ENCODE assay signal across 8 mouse cellular contexts in genomic region chr13:48877805-48878204, GRCm38 (mm10). TPM values are rescaled to one million over a fixed set of nuclear protein-coding genes. Genes with fewer than 3 reads are reported as not detected.
DNase-seq lines count a peak whose midpoint lies in the region; ATAC-seq and TF ChIP-seq lines count a peak whose summit lies in the region.

No protein-coding gene starts in this region.

- H3K36me3 ChIP-seq in ES-E14 (ENCODE audit: control insufficient read depth, insufficient read depth, low read length, poor library complexity, severe bottlenecking), result peaks cover 9% of the 10 kb centered on the region; the same call in 1 of the 2 replicates
- peaks cover 53% of the 10 kb centered on the region for H3K36me3 ChIP-seq in hindbrain, embryonic 10.5 days
- peaks cover 24% of the 10 kb centered on the region for H3K36me3 ChIP-seq in liver, embryonic 15.5 days (replicated peaks)

- H3K27ac ChIP-seq in gastrocnemius, adult 2 months, result peak overlapping the region; percentile 93
- H3K27ac ChIP-seq in ES-E14 (ENCODE audit: insufficient read depth, low read depth, low read length, poor library complexity, severe bottlenecking), result no peak overlapping the region
- peak overlapping the region; percentile 95 for H3K27ac ChIP-seq in hindbrain, embryonic 10.5 days
- H3K27ac ChIP-seq in liver, embryonic 15.5 days (replicated peaks), result peak overlapping the region; percentile 82; the same call in 1 of the 2 replicates

- H3K9me3 ChIP-seq in ES-E14 (ENCODE audit: control insufficient read depth, insufficient read depth, low read depth, low read length), result no peaks in the 10 kb centered on the region
- H3K9me3 ChIP-seq in hindbrain, embryonic 10.5 days, result no peaks in the 10 kb centered on the region
- no peaks in the 10 kb centered on the region for H3K9me3 ChIP-seq in liver, embryonic 15.5 days (replicated peaks)

- no peaks in the 10 kb centered on the region for H3K27me3 ChIP-seq in hindbrain, embryonic 10.5 days (ENCODE audit: insufficient read depth, poor library complexity, severe bottlenecking)
- H3K27me3 ChIP-seq in liver, embryonic 15.5 days, result no peaks in the 10 kb centered on the region

- intact Hi-C loops in gastrocnemius, adult 2 months (cut with DNase I), result loop anchor here (10.0 kb wide), 1 partner anchor 297 kb away; no protein-coding TSS in a partner anchor

- H3K4me2 ChIP-seq in liver, embryonic 15.5 days, result peak overlapping the region; percentile 87

- no peak for ATAC-seq in liver, embryonic 15.5 days (ENCODE audit: insufficient read depth)

- H3K4me3 ChIP-seq in gastrocnemius, adult 2 months, result peak overlapping the region; percentile 77
- peak overlapping the region; percentile 58 to 68 for H3K4me3 ChIP-seq in ES-E14 (ENCODE audit: insufficient read depth in 1 of 2, low read depth in 1 of 2, low read length in 2 of 2, poor library complexity in 1 of 2, severe bottlenecking in 1 of 2)
- peak overlapping the region; percentile 55 for H3K4me3 ChIP-seq in hindbrain, embryonic 10.5 days
- peak overlapping the region; percentile 59; the same call in 1 of the 2 replicates for H3K4me3 ChIP-seq in liver, embryonic 15.5 days (replicated peaks)

- H3K4me1 ChIP-seq in ES-E14 (ENCODE audit: control insufficient read depth in 2 of 2, insufficient read depth in 2 of 2, low read length in 2 of 2, poor library complexity in 1 of 2), result peaks cover 0 to 2% of the 10 kb centered on the region in 2 experiments; a peak in 1 of 4 replicates
- peaks cover 9% of the 10 kb centered on the region for H3K4me1 ChIP-seq in hindbrain, embryonic 10.5 days (replicated peaks)
- peaks cover 18% of the 10 kb centered on the region for H3K4me1 ChIP-seq in liver, embryonic 15.5 days (replicated peaks)

- TF ChIP-seq CTCF in gastrocnemius, adult 2 months (IDR thresholded peaks at IDR 0.05), result no peak

- H3K9ac ChIP-seq in ES-E14 (ENCODE audit: insufficient read depth, low read depth, low read length, poor library complexity, severe bottlenecking), result peak overlapping the region; percentile 86; the same call in 1 of the 2 replicates
- peak overlapping the region; percentile 62 for H3K9ac ChIP-seq in liver, embryonic 15.5 days

- in situ Hi-C loops in ES-E14 (cut with MboI; ENCODE audit: low sequenced_read_pairs in 2 of 2, unreplicated experiment in 2 of 2), result no loop called here

- no peak for DNase-seq in gastrocnemius, adult 2 months
- DNase-seq in gastrocnemius, postnatal 10 days, result no peak
- DNase-seq in ES-E14 (ENCODE audit: low read depth, low spot score) (no peak), MN1 (ENCODE audit: low spot score) (no peak)
- DNase-seq in hindbrain, embryonic 10.5 days (ENCODE audit: low spot score), result no peak
- no peak for DNase-seq in adrenal gland, postnatal 14 days
- DNase-seq in cerebellum, postnatal 36 days, result no peak

TF ChIP-seq in ES-E14, 5 proteins besides CTCF, POLR2A, EP300 and RAD21:
- TF ChIP-seq HCFC1 (IDR thresholded peaks at IDR 0.05; ENCODE audit: borderline replicate concordance, insufficient read depth, low read length) (no peak), CHD2 (IDR thresholded peaks at IDR 0.05; ENCODE audit: low read depth, low read length) (no peak), MAFK (IDR thresholded peaks at IDR 0.05; ENCODE audit: insufficient read depth, low read depth, low read length) (no peak), ZNF384 (IDR thresholded peaks at IDR 0.05; ENCODE audit: low read depth, low read length) (no peak), ZC3H11A (IDR thresholded peaks at IDR 0.05; ENCODE audit: borderline replicate concordance, low read depth, low read length) (no peak)

RNA-seq across cellular contexts. Expression of gene Phf2, which starts 6.9 kb away (rescaled TPM):
- total RNA-seq in gastrocnemius, adult 2 months (2021), result 10 to 100 TPM; 33.8 to 34.7 TPM
- 10 to 100 TPM; 26.8 to 30.3 TPM for total RNA-seq in gastrocnemius, postnatal 10 days (2021)
- 3.6 and 3.8 TPM in 2 replicates for total RNA-seq in ES-E14 (2012; rRNA removed)
- polyA plus RNA-seq in hindbrain, embryonic 10.5 days (2016; fragmentation: Nextera tagmentation; extraction: Ambion mirVana), result 6.9 and 8.7 TPM in 2 replicates
- polyA plus RNA-seq in liver, embryonic 15.5 days (2015; fragmentation: Nextera tagmentation; extraction: Ambion mirVana), result 1.7 and 2.0 TPM in 2 replicates
- total RNA-seq in adrenal gland, postnatal 14 days (2021), result 39.4 and 43.0 TPM in 2 replicates
